Mouse (Mus musculus): ENCODE measurements around the gene Hist1h2bk.

- TF ChIP-seq CTCF (IDR thresholded peaks at IDR 0.05; ENCODE audit: extremely low read depth, insufficient read depth, insufficient read length, insufficient replicate concordance) (no peak), POLR2A (IDR thresholded peaks at IDR 0.05; ENCODE audit: low read depth, low read length) (no peak)
These were observed 29.9 kb upstream of the Hist1h2bk start for GRCm38 (mm10) chr13:22005605-22006333.

Data from spleen, adult 2 months (tissue).